Mouse (Mus musculus): ENCODE measurements at regions not wholly inside any gene's neighbourhood (a gene's known extent, or its start where the extent isn't known, plus 50 kb on each side); places are given as distances from the start of the nearest gene placed in this dataset.
A peak's percentile ranks its signal among the peaks of the same experiment; 100 is the strongest.

GRCm38 (mm10) chr8:107719656-107720055 lies 131.4 kb upstream of the Psmd7 start:
- DNase-seq, result no peak

DNA sequence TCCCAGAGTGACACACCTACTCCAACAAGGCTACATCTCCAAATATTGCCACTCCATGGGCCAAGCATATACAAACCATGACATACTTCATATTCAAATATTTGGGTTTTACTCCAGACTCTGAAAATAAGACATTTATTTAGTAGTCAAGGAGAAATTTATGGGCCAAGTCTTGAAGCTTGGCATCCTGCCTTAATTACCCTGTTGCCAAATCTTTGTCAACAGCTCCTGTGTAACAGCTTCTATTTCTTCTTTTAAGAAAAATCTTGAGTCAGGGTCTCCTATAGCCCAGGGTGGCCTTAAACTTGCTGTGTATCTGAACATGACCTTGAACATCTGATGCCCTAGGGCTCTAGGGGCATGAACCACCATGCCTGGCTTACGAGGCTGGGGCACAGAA lies 138.5 kb upstream of the Psmd7 start:
- no peak for DNase-seq

GRCm38 (mm10) chr8:107727276-107727675 lies 139.0 kb upstream of the Psmd7 start:
- no peak for DNase-seq

DNA sequence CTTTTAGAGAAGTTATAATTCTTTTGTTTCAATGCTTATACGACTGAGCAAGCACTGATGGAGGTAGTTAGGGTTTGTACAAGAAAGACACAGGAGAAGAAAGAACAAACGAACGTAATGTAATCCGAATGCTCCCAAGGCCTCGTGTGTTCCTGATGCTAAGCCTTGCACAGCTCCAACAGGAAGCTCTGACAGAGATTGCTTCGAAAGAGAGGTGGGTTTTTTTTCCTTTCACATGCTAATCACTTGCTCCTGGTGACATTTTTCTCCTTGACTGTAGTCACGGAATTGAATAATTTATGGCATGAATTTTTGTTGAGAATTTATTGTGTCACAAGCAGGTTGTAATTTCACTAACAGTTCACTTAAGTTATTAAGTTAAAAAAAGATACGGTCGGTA lies 150.8 kb upstream of the Psmd7 start:
- no peak for DNase-seq

GRCm38 (mm10) chr8:107757083-107757482 lies 168.8 kb upstream of the Psmd7 start:
- DNase-seq, result no peak

GRCm38 (mm10) chr8:107758637-107759036 lies 170.4 kb upstream of the Psmd7 start:
- no peak for DNase-seq

DNA sequence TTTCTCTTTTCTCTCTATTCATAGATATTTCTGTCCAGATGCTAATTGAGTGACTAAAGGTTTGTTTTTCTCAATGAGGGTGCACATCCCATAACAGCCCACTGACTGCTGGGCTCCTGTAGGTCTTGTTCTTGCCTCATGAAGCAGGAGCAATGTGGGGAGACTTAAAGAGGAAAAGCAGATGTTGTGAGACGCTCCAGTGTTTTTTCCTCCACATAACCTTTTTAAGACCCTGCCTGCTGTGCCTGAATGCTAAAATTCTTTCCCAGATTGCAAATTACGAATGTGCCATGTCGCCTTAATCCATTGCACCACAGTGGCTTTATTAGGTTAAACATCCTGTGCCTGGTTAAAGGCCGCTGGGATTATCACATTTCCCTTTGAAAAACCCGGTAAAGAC lies 165.5 kb upstream of the Zfhx3 start:
- no peak for DNase-seq

- peak; percentile 25 for DNase-seq
Observed at GRCm38 (mm10) chr8:107785771-107786170, 156.7 kb upstream of the Zfhx3 start.

GRCm38 (mm10) chr8:107792286-107792685 lies 150.2 kb upstream of the Zfhx3 start:
- DNase-seq, result no peak

- DNase-seq, result no peak
Observed at GRCm38 (mm10) chr8:107814931-107815330, 127.5 kb upstream of the Zfhx3 start.

DNA sequence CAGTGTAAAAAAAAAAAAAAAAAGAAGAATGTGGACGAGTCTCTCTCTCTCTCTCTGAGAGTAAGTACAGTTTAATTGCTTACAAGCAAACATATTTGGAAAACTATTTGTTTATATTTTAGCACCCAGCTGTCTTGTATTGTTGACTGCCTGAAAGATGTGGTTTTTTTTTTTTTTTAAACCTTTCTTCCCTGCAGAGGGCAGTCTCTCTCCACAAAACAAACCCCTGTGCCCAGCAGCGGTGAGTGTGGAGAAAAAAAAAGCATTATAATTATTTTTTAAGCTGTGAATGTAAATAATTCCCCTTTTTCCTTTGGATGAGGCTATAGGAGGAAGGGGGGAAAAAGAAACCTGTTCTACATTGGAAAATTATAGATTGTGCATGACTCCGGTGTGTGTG lies 126.7 kb upstream of the Zfhx3 start:
- DNase-seq, result no peak

DNA sequence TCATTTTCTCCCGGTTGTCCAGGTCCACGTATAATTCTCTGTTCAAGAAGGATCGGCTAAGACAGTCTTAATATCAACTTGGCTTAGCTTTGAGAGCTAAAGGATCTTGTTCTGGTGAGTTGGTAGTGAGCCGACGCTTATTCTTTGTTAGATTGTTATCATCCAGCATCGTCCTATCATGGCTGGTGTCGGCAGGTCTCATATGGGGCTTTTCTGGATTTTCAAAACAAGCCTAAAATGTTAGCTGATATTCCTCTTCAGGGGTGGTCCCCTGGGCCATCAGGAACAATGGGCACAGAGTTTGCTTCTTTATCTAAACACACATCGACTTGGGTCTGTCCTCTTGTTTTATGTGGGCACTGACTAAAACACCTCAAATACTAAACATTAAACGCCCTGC lies 124.6 kb upstream of the Zfhx3 start:
- DNase-seq, result no peak

DNA sequence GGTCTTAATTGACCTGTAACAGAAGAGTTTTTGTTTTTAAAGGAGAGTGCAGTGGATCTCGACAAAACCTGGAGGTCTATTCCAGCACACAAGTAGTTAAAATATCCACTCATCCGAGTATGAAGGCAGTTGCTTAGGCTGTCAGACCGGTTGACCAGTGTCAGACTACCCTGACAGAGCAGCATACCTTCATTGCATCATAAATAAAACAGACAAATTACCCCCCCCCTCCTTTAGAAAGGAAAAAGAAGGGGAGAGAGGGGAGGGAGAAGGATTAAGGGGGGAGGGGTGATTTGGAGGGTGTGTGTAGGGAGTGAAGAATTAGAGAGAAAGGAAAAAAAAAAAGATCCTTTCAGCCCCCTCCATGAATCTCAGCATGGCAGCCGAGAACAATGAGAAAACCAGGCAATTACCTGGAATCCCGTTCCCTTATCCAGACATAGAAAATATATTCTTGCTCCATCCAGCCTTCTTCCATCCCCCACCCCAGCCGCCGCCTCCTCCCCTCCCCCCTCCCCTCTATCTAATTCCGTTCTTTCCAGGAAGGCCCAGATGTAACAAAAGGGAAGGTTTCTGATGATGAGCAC lies 122.2 kb upstream of the Zfhx3 start:
- DNase-seq, result no peak

GRCm38 (mm10) chr8:107821522-107821921 lies 120.9 kb upstream of the Zfhx3 start:
- no peak for DNase-seq

DNA sequence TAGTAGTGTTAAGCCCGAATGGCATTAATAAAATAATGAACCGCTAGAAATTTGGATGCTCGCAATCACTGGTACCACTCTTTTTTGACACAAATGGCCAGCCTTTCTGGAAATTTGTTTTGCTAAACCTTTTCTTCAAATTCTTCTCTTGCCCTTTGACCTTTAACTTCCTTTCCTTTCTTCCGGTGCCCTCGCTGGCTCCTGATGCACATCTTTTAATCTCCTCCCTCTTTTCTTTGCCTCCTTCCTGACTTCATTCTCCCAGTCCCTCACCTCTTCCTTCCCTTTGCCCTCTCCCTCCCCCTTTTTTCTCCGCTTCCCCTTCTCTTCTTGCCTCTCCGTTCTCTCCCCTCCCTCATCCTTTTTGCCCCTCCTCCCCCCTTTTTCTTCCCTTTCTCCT lies 118.3 kb upstream of the Zfhx3 start:
- no peak for DNase-seq

GRCm38 (mm10) chr8:107824640-107825039 lies 117.8 kb upstream of the Zfhx3 start:
- no peak for DNase-seq

- DNase-seq, result no peak
Observed at GRCm38 (mm10) chr8:107827500-107828125, 114.8 kb upstream of the Zfhx3 start.

DNA sequence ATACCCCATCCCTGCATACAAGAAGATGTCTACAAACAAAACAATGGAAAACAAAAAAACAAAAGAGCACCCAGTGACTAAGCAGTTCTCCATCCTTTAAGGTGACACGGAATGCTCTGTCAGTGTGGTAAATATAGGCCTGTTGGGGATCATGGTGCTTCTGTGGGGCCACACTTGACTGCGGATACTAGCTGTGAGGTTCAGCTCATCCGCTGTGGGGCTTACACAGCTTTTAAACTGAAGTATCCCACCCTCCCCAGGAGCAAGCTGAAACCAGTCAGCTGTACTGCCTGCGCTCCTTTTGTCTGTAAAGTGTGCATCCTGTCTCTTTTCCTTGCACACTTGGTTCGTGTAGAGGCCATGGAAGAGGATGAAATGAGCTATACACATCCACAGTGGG lies 113.9 kb upstream of the Zfhx3 start:
- DNase-seq, result no peak

DNA sequence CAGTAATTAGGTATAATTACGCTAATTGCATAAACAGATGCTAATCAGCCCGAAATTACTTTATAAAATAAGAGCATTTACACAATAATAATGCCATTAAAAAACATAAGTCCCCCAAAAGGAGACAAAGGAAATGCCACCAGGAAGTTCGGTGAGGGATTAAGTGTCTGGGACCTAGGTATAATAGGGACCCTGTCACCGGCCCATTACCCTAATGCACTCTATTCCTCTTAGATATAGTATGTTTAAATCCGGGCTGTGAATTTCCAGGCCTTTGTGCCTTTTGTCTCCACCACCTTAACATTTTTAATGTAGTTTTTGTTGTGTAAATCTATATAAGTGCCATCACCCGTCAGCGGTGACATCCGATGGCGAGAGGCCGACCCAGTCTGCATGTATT lies 109.0 kb upstream of the Zfhx3 start:
- no peak for DNase-seq

- DNase-seq, result no peak
Observed at GRCm38 (mm10) chr8:107846141-107846540, 96.3 kb upstream of the Zfhx3 start.

DNA sequence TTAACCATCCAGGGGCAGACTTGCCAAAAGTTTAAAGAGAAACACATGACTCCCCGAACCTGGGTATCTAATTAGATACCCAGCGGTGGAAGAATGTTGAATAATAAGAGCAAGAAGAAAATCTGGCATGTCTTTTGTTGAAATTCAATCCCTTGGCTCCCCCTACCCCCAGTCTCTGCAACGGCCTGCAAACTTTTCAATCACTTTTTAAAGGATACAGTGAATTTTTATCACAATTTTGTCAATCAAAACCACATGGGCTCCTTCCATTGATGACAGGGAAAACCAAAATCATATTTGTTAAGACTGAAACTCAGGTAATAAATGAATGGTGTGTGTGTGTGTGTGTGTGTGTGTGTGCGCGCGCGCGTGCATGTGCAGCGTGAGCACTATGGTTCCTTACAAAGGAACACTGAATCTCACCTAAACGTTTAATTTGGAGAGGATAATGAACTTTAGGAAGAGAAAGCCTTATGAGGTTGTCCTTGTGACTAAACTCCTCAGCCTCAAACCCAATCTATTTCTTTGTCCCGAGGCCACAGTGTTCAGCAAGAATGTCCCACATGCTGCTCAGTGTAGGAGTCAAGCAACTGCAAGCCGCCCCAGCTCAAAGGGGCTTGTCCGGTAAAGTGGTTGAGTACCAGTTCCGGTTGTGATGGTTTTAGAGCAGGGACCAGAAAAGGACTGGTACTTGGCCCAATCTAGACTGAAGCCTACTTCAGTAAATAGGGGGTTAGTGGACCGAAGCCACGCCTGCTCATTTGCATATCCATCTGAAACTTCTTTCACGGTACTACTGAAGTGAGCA lies 91.0 kb upstream of the Zfhx3 start:
- no peak for DNase-seq

DNA sequence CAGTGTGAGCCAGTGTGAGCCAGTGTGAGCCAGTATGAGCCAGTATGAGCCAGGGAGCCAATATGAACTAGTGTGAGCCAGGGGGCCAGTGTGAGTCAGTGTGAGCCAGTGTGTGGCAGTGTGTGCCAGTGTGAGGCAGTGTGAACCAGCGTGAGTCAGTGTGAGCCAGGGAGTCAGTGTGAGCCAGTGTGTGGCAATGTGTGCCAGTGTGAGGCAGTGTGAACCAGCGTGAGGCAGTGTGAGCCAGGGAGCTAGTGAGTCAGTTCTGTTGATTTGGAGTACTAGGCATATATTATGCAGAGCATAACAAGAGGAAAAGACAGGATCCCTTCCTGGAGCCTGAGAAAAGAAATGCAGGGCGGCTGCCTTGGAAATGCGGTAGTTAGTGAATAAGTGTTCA lies 82.7 kb upstream of the Zfhx3 start:
- DNase-seq, result no peak

GRCm38 (mm10) chr8:107860251-107860650 lies 82.2 kb upstream of the Zfhx3 start:
- DNase-seq, result no peak

Measured in kidney, postnatal 14 days (tissue).